31 mouse cellular contexts compared by ENCODE assay signal in genomic region chr2:32238708-32239435, GRCm38 (mm10).
"Had no signal": no experiment of that assay in that cellular context is flagged by ENCODE, and none has a peak within 500 bp of the region (broad histone marks: within the 10 kb centered on the region; RNA-seq: fewer than 3 reads in every experiment).

No protein-coding gene starts in this region.

- ATAC-seq: liver, embryonic 12.5 days; liver, postnatal 0 days; lung, postnatal 0 days; midbrain, embryonic 13.5 days; midbrain, embryonic 15.5 days; midbrain, embryonic 16.5 days had no signal

- H3K4me3 ChIP-seq: limb, embryonic 10.5 days; limb, embryonic 12.5 days; limb, embryonic 13.5 days; limb, embryonic 15.5 days; liver, embryonic 13.5 days; liver, embryonic 15.5 days; lung, embryonic 15.5 days; megakaryocyte, embryonic 14.5 days; midbrain, embryonic 12.5 days; midbrain, embryonic 13.5 days; midbrain, embryonic 15.5 days; myocyte; neural tube, embryonic 12.5 days; neural tube, embryonic 13.5 days had no signal

- H3K27ac ChIP-seq: limb, embryonic 10.5 days; limb, embryonic 12.5 days; limb, embryonic 13.5 days; limb, embryonic 15.5 days; liver, embryonic 12.5 days; liver, embryonic 13.5 days; liver, embryonic 14.5 days; liver, embryonic 15.5 days; lung, embryonic 15.5 days; macrophage; midbrain, embryonic 10.5 days; midbrain, embryonic 12.5 days; midbrain, embryonic 13.5 days; midbrain, embryonic 15.5 days; neural tube, embryonic 12.5 days; neural tube, embryonic 13.5 days had no signal

- H3K27me3 ChIP-seq: limb, embryonic 12.5 days; limb, embryonic 13.5 days; limb, embryonic 15.5 days; liver, embryonic 12.5 days; liver, embryonic 13.5 days; liver, embryonic 15.5 days; lung, embryonic 15.5 days; megakaryocyte, embryonic 14.5 days; midbrain, embryonic 12.5 days; midbrain, embryonic 13.5 days; midbrain, embryonic 15.5 days; neural tube, embryonic 12.5 days; neural tube, embryonic 13.5 days had no signal

- DNase-seq: left cerebral cortex, postnatal 4 days; liver, embryonic 13.5 days; liver, postnatal 0 days; lung, adult 18-20 months; lung, adult 2 months; lung, embryonic 14.5 days; lung, postnatal 10 days; lung, postnatal 14 days; lung, postnatal 36 days; lung, postnatal 4 days; midbrain, embryonic 14.5 days had no signal

- H3K4me2 ChIP-seq: limb, embryonic 12.5 days; limb, embryonic 13.5 days; limb, embryonic 15.5 days; liver, embryonic 15.5 days; lung, embryonic 14.5 days; lung, embryonic 15.5 days; midbrain, embryonic 11.5 days; midbrain, embryonic 12.5 days; midbrain, embryonic 13.5 days; midbrain, embryonic 15.5 days; neural tube, embryonic 12.5 days; neural tube, embryonic 13.5 days had no signal

- H3K9me3 ChIP-seq: limb, embryonic 10.5 days; limb, embryonic 12.5 days; limb, embryonic 13.5 days; limb, embryonic 15.5 days; liver, embryonic 12.5 days; liver, embryonic 13.5 days; liver, embryonic 15.5 days; lung, embryonic 15.5 days; megakaryocyte, embryonic 14.5 days; midbrain, embryonic 10.5 days; midbrain, embryonic 12.5 days; midbrain, embryonic 13.5 days; midbrain, embryonic 15.5 days; neural tube, embryonic 12.5 days; neural tube, embryonic 13.5 days had no signal

- H3K9ac ChIP-seq: limb, embryonic 12.5 days; limb, embryonic 13.5 days; limb, embryonic 15.5 days; liver, embryonic 12.5 days; liver, embryonic 14.5 days; lung, embryonic 14.5 days; lung, embryonic 15.5 days; midbrain, embryonic 12.5 days; midbrain, embryonic 13.5 days; midbrain, embryonic 15.5 days; neural tube, embryonic 12.5 days; neural tube, embryonic 13.5 days had no signal
